Mouse (Mus musculus) left cerebral cortex, adult 18-20 months (tissue): ENCODE results near the gene Rundc3a. TPM values are rescaled to one million over a fixed set of nuclear protein-coding genes. Genes with fewer than 3 reads are reported as not detected.

Source experiments
- DNase-seq, 2 experiments: peaks; one replicate each; pipeline ENCODE4 v3.0.0; 2021 to 2022; ENCODE audit warnings: low spot score in 2 of 2, mixed read lengths in 1 of 2
- long read RNA-seq, 2 experiments: library from polyadenylated mRNA; stranded (forward); transcript quantifications; one replicate each; pipeline ENCODE4 v2.0.0; 2021
- total RNA-seq, 2 experiments: library from RNA; stranded (reverse); gene quantifications; 2 replicates each; pipeline ENCODE4 v1.2.3; 2021

Gene Rundc3a
- 100 to 1,000 TPM; 477 to 484 TPM for total RNA-seq
- long read RNA-seq, experiment 1, transcript Rundc3a-203 (11 exons, 1,822 nt), result minor isoform, 10 of 745 reads
- long read RNA-seq, experiment 1, transcript Rundc3a-201 (11 exons, 2,046 nt), result major isoform, 316 of 745 reads
- long read RNA-seq, experiment 1, transcript Rundc3a-202 (11 exons, 1,837 nt), result minor isoform, 124 of 745 reads
- long read RNA-seq, experiment 1, partial matches to known transcripts, result 41 of 745 reads
- long read RNA-seq, experiment 1, other reads (novel, unspliced or antisense), result 245 of 745 reads
- long read RNA-seq, experiment 2, transcript Rundc3a-202 (11 exons, 1,837 nt), result minor isoform, 114 of 617 reads
- long read RNA-seq, experiment 2, transcript Rundc3a-203 (11 exons, 1,822 nt), result minor isoform, 18 of 617 reads
- long read RNA-seq, experiment 2, transcript Rundc3a-201 (11 exons, 2,046 nt), result major isoform, 275 of 617 reads
- long read RNA-seq, experiment 2, partial matches to known transcripts, result 28 of 617 reads
- long read RNA-seq, experiment 2, other reads (novel, unspliced or antisense), result 176 of 617 reads

GRCm38 (mm10) chr11:102393238-102393634, at the start of gene Rundc3a:
TSS of gene Rundc3a (plus strand) at chr11:102393403.
- DNase-seq, result peak; percentile 95 to 97

GRCm38 (mm10) chr11:102344458-102344857, 48.7 kb upstream of the Rundc3a start:
- DNase-seq, result no peak

- no peak for DNase-seq
These were observed 46.3 kb upstream of the Rundc3a start for GRCm38 (mm10) chr11:102346926-102347325.

- no peak for DNase-seq
These were observed 45.5 kb upstream of the Rundc3a start for GRCm38 (mm10) chr11:102347683-102348082.

- no peak for DNase-seq
These were observed 45.1 kb upstream of the Rundc3a start for GRCm38 (mm10) chr11:102348101-102348585.

- no peak for DNase-seq
These were observed 44.4 kb upstream of the Rundc3a start for GRCm38 (mm10) chr11:102348771-102349170.

GRCm38 (mm10) chr11:102349189-102349954, 43.8 kb upstream of the Rundc3a start:
- DNase-seq, result no peak

- DNase-seq, result no peak
These were observed 42.8 kb upstream of the Rundc3a start for GRCm38 (mm10) chr11:102350416-102350815.

- no peak for DNase-seq
These were observed 42.2 kb upstream of the Rundc3a start for GRCm38 (mm10) chr11:102350981-102351523.

- no peak for DNase-seq
These were observed 40.8 kb upstream of the Rundc3a start for GRCm38 (mm10) chr11:102352378-102352777.

GRCm38 (mm10) chr11:102353021-102353431, 40.2 kb upstream of the Rundc3a start:
- DNase-seq, result no peak

GRCm38 (mm10) chr11:102355501-102355900, 37.7 kb upstream of the Rundc3a start:
- DNase-seq, result no peak

GRCm38 (mm10) chr11:102356190-102356589, 37.0 kb upstream of the Rundc3a start:
- no peak for DNase-seq

- peak; percentile 18 to 29 for DNase-seq
These were observed 36.4 kb upstream of the Rundc3a start for GRCm38 (mm10) chr11:102356636-102357350.

- no peak for DNase-seq
These were observed 34.8 kb upstream of the Rundc3a start for GRCm38 (mm10) chr11:102358365-102358764.

- no peak for DNase-seq
These were observed 31.3 kb upstream of the Rundc3a start for GRCm38 (mm10) chr11:102361776-102362495.

- no peak for DNase-seq
These were observed 29.6 kb upstream of the Rundc3a start for GRCm38 (mm10) chr11:102363623-102364022.

GRCm38 (mm10) chr11:102364570-102365371, 28.4 kb upstream of the Rundc3a start:
- no peak for DNase-seq

GRCm38 (mm10) chr11:102365699-102366098, 27.5 kb upstream of the Rundc3a start:
- DNase-seq, result no peak
